Mouse (Mus musculus) heart, postnatal 0 days (tissue): Measurements from ENCODE around the gene 1700024G13Rik. TPM values are rescaled to one million over a fixed set of nuclear protein-coding genes. Genes with fewer than 3 reads are reported as not detected.

Source experiments
- ATAC-seq: fragments of 200-750 bp; cut with Nextera tagmentation; 2 replicates; pipeline ENCODE4 v1.8.0; 2017; ENCODE audit warnings: low read depth, moderate number of reproducible peaks, moderate library complexity; ENCODE audit not compliant: insufficient read depth
- DNase-seq: peaks from one replicate; pipeline ENCODE4 v3.0.0-alpha.2; 2016; ENCODE audit warnings: low spot score
- H3K27ac ChIP-seq: fragments of 300-500 bp; sonication (generic); 2 replicates; pipeline ENCODE4 v1.5.1; 2014; ENCODE audit warnings: low read depth, mild to moderate bottlenecking
- H3K27me3 ChIP-seq: fragments of 300-500 bp; sonication (generic); 2 replicates; pipeline ENCODE4 v1.6.1; 2014; ENCODE audit warnings: low read length, mixed read lengths; ENCODE audit not compliant: control insufficient read depth, insufficient read depth
- H3K36me3 ChIP-seq: fragments of 300-500 bp; sonication (generic); replicated peaks from 2 replicates; pipeline ENCODE4 v1.6.1; 2014; ENCODE audit warnings: low read length, mixed read lengths; ENCODE audit not compliant: control insufficient read depth, insufficient read depth
- H3K4me1 ChIP-seq: fragments of 300-500 bp; sonication (generic); 2 replicates; pipeline ENCODE4 v1.6.1; 2014; ENCODE audit warnings: antibody characterized with exemption; ENCODE audit not compliant: control insufficient read depth, insufficient read depth
- H3K4me2 ChIP-seq: fragments of 300-500 bp; sonication (generic); 2 replicates; pipeline ENCODE4 v1.6.1; 2014; ENCODE audit warnings: low read depth, mild to moderate bottlenecking, low read length, moderate library complexity
- H3K4me3 ChIP-seq: fragments of 300-500 bp; sonication (generic); 2 replicates; pipeline ENCODE4 v1.5.1; 2014; ENCODE audit warnings: low read depth, low read length
- H3K9ac ChIP-seq: fragments of 300-500 bp; sonication (generic); replicated peaks from 2 replicates; pipeline ENCODE4 v1.6.1; 2014; ENCODE audit warnings: low read depth, low read length, mixed read lengths
- H3K9me3 ChIP-seq: fragments of 300-500 bp; sonication (generic); replicated peaks from 2 replicates; pipeline ENCODE4 v1.6.1; 2016; ENCODE audit warnings: low read length; ENCODE audit not compliant: control insufficient read depth
- CTCF ChIP-seq: IDR thresholded peaks from 2 replicates; pipeline ENCODE4 v1.5.1; 2016; ENCODE audit warnings: antibody characterized with exemption, control low read depth, low read depth
- EP300 ChIP-seq: IDR thresholded peaks from 2 replicates; pipeline ENCODE4 v1.6.1; 2016; ENCODE audit warnings: antibody characterized with exemption, low read depth
- WGBS: fragments of 180-500 bp; shearing (Covaris S2); extraction: QIAGEN DNeasy Blood & Tissue Kit; methylation state at CpG from one replicate; pipeline ENCODE4 v1.1.7; 2014; 5-methylcytosine and 5-hydroxymethylcytosine counted together
- polyA plus RNA-seq: library from polyadenylated mRNA; unstranded; fragments of >200 nt; fragmentation: Nextera tagmentation; extraction: Ambion mirVana; gene quantifications from 2 replicates; pipeline ENCODE4 v1.2.1, GENCODE M21; 2015
- total RNA-seq: library from RNA; depleted of rRNA; stranded (reverse); fragments of >200 nt; gene quantifications from 2 replicates; pipeline ENCODE4 v1.2.3, GENCODE M21; 2014; ENCODE audit warnings: low replicate concordance; rRNA removed

The 1700024G13Rik gene
- total and polyA plus RNA-seq, 2 experiments from 2014 or later = not detected

DNA sequence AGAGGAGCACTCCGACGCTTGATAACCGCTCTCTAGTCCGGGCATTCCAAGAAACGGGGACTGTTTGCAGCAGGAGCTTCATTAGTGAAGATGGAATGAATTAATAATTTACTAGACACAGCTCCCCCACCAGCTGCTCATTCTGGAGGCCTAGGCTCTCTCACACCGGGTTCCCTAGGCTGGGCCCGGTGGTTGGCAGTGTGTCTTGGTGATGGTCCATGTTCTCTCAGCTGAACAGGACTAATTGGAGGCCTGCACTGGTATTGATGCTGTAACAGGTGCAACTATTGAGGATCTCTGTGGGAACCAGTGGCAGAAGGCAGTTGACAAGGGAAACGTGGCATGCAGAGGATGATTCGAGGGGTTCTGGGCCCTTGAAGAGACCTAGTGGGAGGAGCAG lies 60.8 kb downstream of the 1700024G13Rik start:
- H3K4me1 ChIP-seq = no peaks in the 10 kb centered on the region
- no peak overlapping the region for H3K4me3 ChIP-seq
- no peak overlapping the region for H3K4me2 ChIP-seq
- DNase-seq = no peak
- H3K9ac ChIP-seq = no peak overlapping the region
- no peak for ATAC-seq
- H3K9me3 ChIP-seq = no peaks in the 10 kb centered on the region
- H3K27ac ChIP-seq = no peak overlapping the region
- H3K36me3 ChIP-seq = no peaks in the 10 kb centered on the region
- 84% methylated on average over 9 of the region's 9 CpGs for WGBS
- TF ChIP-seq CTCF = no peak
- no peak for TF ChIP-seq EP300
- H3K27me3 ChIP-seq = no peaks in the 10 kb centered on the region

Other genes with a start within 250 kb of the 1700024G13Rik start
- not detected in 2 replicates for gene Msmb, start 246.4 kb downstream of the 1700024G13Rik start, total RNA-seq
- not detected in 2 replicates for gene Msmb, start 246.4 kb downstream of the 1700024G13Rik start, polyA plus RNA-seq
- 137 and 180 TPM in 2 replicates for gene Ncoa4, start 228.5 kb downstream of the 1700024G13Rik start, total RNA-seq
- 60.8 and 62.1 TPM in 2 replicates for gene Ncoa4, start 228.5 kb downstream of the 1700024G13Rik start, polyA plus RNA-seq
- 273 and 367 TPM in 2 replicates for gene Timm23, start 186.5 kb downstream of the 1700024G13Rik start, total RNA-seq
- gene Timm23, start 186.5 kb downstream of the 1700024G13Rik start, polyA plus RNA-seq = 440 and 486 TPM in 2 replicates
- gene Parg, start 186.4 kb downstream of the 1700024G13Rik start, total RNA-seq = 21.0 and 21.4 TPM in 2 replicates
- gene Parg, start 186.4 kb downstream of the 1700024G13Rik start, polyA plus RNA-seq = 15.9 and 16.5 TPM in 2 replicates
- 7.7 and 13.1 TPM in 2 replicates for gene Ogdhl, start 66.4 kb downstream of the 1700024G13Rik start, total RNA-seq
- 6.3 and 6.5 TPM in 2 replicates for gene Ogdhl, start 66.4 kb downstream of the 1700024G13Rik start, polyA plus RNA-seq
- 0.08 and 0.15 TPM in 2 replicates for gene Slc18a3, start 76.5 kb upstream of the 1700024G13Rik start, total RNA-seq
- gene Slc18a3, start 76.5 kb upstream of the 1700024G13Rik start, polyA plus RNA-seq = 0.21 TPM in 1 of 2 replicates, not detected in the other
- gene Chat, start 77.6 kb upstream of the 1700024G13Rik start, total RNA-seq = not detected in 2 replicates
- 0.10 TPM in 1 of 2 replicates, not detected in the other for gene Chat, start 77.6 kb upstream of the 1700024G13Rik start, polyA plus RNA-seq
- 2.7 and 5.5 TPM in 2 replicates for gene Ercc6, start 125.1 kb upstream of the 1700024G13Rik start, total RNA-seq
- 5.2 and 6.2 TPM in 2 replicates for gene Ercc6, start 125.1 kb upstream of the 1700024G13Rik start, polyA plus RNA-seq
- not detected in 2 replicates for gene Prrxl1, start 211.0 kb upstream of the 1700024G13Rik start, total RNA-seq
- 0.08 TPM in 1 of 2 replicates, not detected in the other for gene Prrxl1, start 211.0 kb upstream of the 1700024G13Rik start, polyA plus RNA-seq